Mouse (Mus musculus): ENCODE measurements around the gene Atp5mpl. TPM values are rescaled to one million over a fixed set of nuclear protein-coding genes. Genes with fewer than 3 reads are reported as not detected.

Gene Atp5mpl
- polyA plus RNA-seq, 1 experiment: 20.5 TPM

DNA sequence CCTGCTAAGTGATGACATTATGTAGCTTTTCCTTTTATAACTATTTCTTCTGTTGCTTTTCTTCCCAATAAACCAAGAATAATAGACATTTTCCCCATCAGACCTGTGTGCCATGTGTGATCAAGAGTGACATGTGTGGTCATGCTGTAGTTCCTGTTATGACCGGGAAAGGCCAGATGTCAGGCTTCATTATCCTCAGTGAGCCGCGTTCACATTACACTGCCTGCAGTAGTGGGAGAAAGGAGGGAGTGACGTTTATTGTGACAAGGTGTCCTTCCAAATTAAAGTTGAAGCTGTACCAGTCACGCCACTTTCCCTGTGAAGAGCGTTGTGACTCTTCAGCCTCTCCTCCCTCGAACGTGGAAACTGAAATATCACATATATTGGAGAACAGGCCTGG is 15.1 kb upstream of the Atp5mpl start:
- 64% methylated on average over 8 of the region's 8 CpGs for WGBS

GRCm38 (mm10) chr12:111980887-111981367 is 14.2 kb upstream of the Atp5mpl start, which contains the start of gene Rd3l:
TSS of gene Rd3l (minus strand) at chr12:111981317.
- TF ChIP-seq CTCF (IDR thresholded peaks at IDR 0.05; ENCODE audit: insufficient read depth, low read length) (no peak), POLR2A (IDR thresholded peaks at IDR 0.05; ENCODE audit: borderline replicate concordance, extremely low read depth, low read depth, low read length) (no peak)
- no peak within 1 kb of the TSS for H3K4me3 ChIP-seq (replicated peaks; ENCODE audit: extremely low read depth, low read depth, low read length)
- no peaks in the 10 kb centered on the region for H3K4me1 ChIP-seq (ENCODE audit: control insufficient read depth, insufficient read depth, low read length)
- DNase-seq: no peak
- 54% methylated on average over 6 of the region's 6 CpGs for WGBS

More for the DNA sequence above, 15.1 kb upstream of the Atp5mpl start:
- no peak for TF ChIP-seq CTCF (IDR thresholded peaks at IDR 0.05; ENCODE audit: insufficient read depth, low read length)
- no peak for TF ChIP-seq POLR2A (IDR thresholded peaks at IDR 0.05; ENCODE audit: borderline replicate concordance, extremely low read depth, low read depth, low read length)
- Histone ChIP-seq H3K4me1 (ENCODE audit: control insufficient read depth, insufficient read depth, low read length) (no peaks in the 10 kb centered on the region), H3K4me3 (replicated peaks; ENCODE audit: extremely low read depth, low read depth, low read length) (no peak overlapping the region)
- DNase-seq: no peak

- 55% methylated on average over 6 of the region's 6 CpGs for WGBS
- TF ChIP-seq POLR2A (IDR thresholded peaks at IDR 0.05; ENCODE audit: borderline replicate concordance, extremely low read depth, low read depth, low read length): no peak
- no peak for TF ChIP-seq CTCF (IDR thresholded peaks at IDR 0.05; ENCODE audit: insufficient read depth, low read length)
- H3K4me1 ChIP-seq (ENCODE audit: control insufficient read depth, insufficient read depth, low read length): no peaks in the 10 kb centered on the region
Observed at GRCm38 (mm10) chr12:111978274-111978673, 11.5 kb upstream of the Atp5mpl start.

GRCm38 (mm10) chr12:111977138-111977537 is 10.4 kb upstream of the Atp5mpl start:
- 26% methylated on average over 6 of the region's 6 CpGs for WGBS
- Histone ChIP-seq H3K4me3 (replicated peaks; ENCODE audit: extremely low read depth, low read depth, low read length) (no peak overlapping the region), H3K4me1 (ENCODE audit: control insufficient read depth, insufficient read depth, low read length) (no peaks in the 10 kb centered on the region)
- no peak for TF ChIP-seq POLR2A (IDR thresholded peaks at IDR 0.05; ENCODE audit: borderline replicate concordance, extremely low read depth, low read depth, low read length)
- TF ChIP-seq CTCF (IDR thresholded peaks at IDR 0.05; ENCODE audit: insufficient read depth, low read length): no peak
- DNase-seq: no peak

More at GRCm38 (mm10) chr12:111978274-111978673, 11.5 kb upstream of the Atp5mpl start:
- H3K4me3 ChIP-seq (replicated peaks; ENCODE audit: extremely low read depth, low read depth, low read length): no peak overlapping the region
- DNase-seq: no peak

DNA sequence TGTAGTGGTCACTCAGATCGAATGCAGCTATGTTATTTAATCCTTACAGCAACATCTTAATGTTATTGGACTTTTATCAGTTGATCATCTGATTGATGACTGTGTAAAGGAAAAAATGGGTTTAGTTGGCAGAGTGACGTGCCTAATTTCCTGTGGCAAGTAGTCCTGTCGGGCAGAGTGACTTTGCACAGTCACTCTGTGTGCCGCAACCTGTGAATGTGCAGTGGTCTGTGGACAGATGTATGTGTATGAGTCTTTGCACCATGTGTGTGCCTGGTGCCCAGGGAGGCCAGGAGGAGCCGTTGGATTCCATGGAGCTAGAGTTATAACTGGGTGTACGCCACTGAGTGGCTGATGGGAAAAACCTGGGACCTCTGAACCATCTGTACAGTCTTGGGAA is 7.8 kb upstream of the Atp5mpl start:
- Histone ChIP-seq H3K4me3 (replicated peaks; ENCODE audit: extremely low read depth, low read depth, low read length) (no peak overlapping the region), H3K4me1 (ENCODE audit: control insufficient read depth, insufficient read depth, low read length) (no peaks in the 10 kb centered on the region)
- TF ChIP-seq CTCF (IDR thresholded peaks at IDR 0.05; ENCODE audit: insufficient read depth, low read length) (no peak), POLR2A (IDR thresholded peaks at IDR 0.05; ENCODE audit: borderline replicate concordance, extremely low read depth, low read depth, low read length) (no peak)
- no peak for DNase-seq
- WGBS: 59% methylated on average over 6 of the region's 6 CpGs

DNA sequence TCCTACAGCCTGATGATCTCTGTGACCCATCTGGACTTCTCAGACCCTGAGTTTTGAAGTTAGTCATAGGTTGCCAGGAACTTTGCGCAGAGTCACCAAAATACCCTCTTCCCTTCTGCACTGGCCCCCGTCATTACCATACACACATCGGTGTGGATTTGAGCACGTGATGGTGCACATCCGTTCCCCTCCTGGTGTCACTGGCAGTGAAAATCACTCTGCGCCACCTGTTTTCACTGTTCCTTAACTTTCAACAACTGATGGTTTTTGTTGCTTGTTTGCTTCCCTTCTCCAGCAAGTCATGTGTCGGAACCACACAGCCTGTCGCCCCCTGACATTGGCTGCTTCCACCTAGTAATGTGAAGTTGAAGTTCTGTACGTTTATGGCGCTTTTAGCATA is 5.7 kb upstream of the Atp5mpl start:
- 90% methylated on average over 10 of the region's 10 CpGs for WGBS
- no peak for DNase-seq
- TF ChIP-seq CTCF (IDR thresholded peaks at IDR 0.05; ENCODE audit: insufficient read depth, low read length) (no peak), POLR2A (IDR thresholded peaks at IDR 0.05; ENCODE audit: borderline replicate concordance, extremely low read depth, low read depth, low read length) (no peak)
- no peak overlapping the region for H3K4me3 ChIP-seq (replicated peaks; ENCODE audit: extremely low read depth, low read depth, low read length)
- no peaks in the 10 kb centered on the region for H3K4me1 ChIP-seq (ENCODE audit: control insufficient read depth, insufficient read depth, low read length)

- no peak for TF ChIP-seq POLR2A (IDR thresholded peaks at IDR 0.05; ENCODE audit: borderline replicate concordance, extremely low read depth, low read depth, low read length)
- no peak for TF ChIP-seq CTCF (IDR thresholded peaks at IDR 0.05; ENCODE audit: insufficient read depth, low read length)
- no peak for DNase-seq
- Histone ChIP-seq H3K4me3 (replicated peaks; ENCODE audit: extremely low read depth, low read depth, low read length) (no peak within 1 kb of the TSS), H3K4me1 (ENCODE audit: control insufficient read depth, insufficient read depth, low read length) (peaks cover under 1% of the 10 kb centered on the region)
- WGBS: 79% methylated on average over 18 of the region's 18 CpGs
Observed at GRCm38 (mm10) chr12:111971231-111971686, 4.5 kb upstream of the Atp5mpl start, which contains the start of gene Tdrd9. TSS of gene Tdrd9 (plus strand) at chr12:111971559.

GRCm38 (mm10) chr12:111970085-111970484 is 3.3 kb upstream of the Atp5mpl start:
- WGBS: 69% methylated on average over 4 of the region's 4 CpGs
- Histone ChIP-seq H3K4me3 (replicated peaks; ENCODE audit: extremely low read depth, low read depth, low read length) (no peak overlapping the region), H3K4me1 (ENCODE audit: control insufficient read depth, insufficient read depth, low read length) (peaks cover 7% of the 10 kb centered on the region)
- no peak for DNase-seq
- TF ChIP-seq POLR2A (IDR thresholded peaks at IDR 0.05; ENCODE audit: borderline replicate concordance, extremely low read depth, low read depth, low read length): no peak
- no peak for TF ChIP-seq CTCF (IDR thresholded peaks at IDR 0.05; ENCODE audit: insufficient read depth, low read length)

DNA sequence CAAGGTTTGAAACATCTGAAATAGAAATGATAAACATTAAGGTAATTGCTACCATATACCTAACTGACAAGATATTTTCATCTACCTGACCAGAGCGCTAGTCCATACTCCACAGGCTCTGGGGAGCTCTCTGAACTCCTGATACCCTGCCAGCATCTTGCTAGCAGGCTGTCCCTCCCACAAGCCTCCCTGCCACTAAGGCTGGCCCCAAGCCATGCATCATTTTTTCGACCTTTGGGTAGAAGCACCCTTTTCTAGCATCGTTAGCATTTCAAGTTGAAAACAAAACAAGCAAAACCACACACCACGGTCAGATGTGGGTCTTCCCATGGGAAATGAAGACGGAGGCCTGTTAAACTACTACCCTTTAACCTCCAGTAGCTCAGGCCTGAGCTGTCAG is 3.4 kb downstream of the Atp5mpl start:
- DNase-seq: no peak
- peaks cover 7% of the 10 kb centered on the region for H3K4me1 ChIP-seq (ENCODE audit: control insufficient read depth, insufficient read depth, low read length)
- H3K4me3 ChIP-seq (replicated peaks; ENCODE audit: extremely low read depth, low read depth, low read length): no peak overlapping the region
- no peak for TF ChIP-seq POLR2A (IDR thresholded peaks at IDR 0.05; ENCODE audit: borderline replicate concordance, extremely low read depth, low read depth, low read length)
- TF ChIP-seq CTCF (IDR thresholded peaks at IDR 0.05; ENCODE audit: insufficient read depth, low read length): no peak
- 84% methylated on average over 5 of the region's 5 CpGs for WGBS

- 35% methylated on average over 9 of the region's 9 CpGs for WGBS
- H3K4me3 ChIP-seq (replicated peaks; ENCODE audit: extremely low read depth, low read depth, low read length): no peak overlapping the region
- peak; percentile 79 for TF ChIP-seq CTCF (IDR thresholded peaks at IDR 0.05; ENCODE audit: insufficient read depth, low read length)
- no peak for TF ChIP-seq POLR2A (IDR thresholded peaks at IDR 0.05; ENCODE audit: borderline replicate concordance, extremely low read depth, low read depth, low read length)
- no peaks in the 10 kb centered on the region for H3K4me1 ChIP-seq (ENCODE audit: control insufficient read depth, insufficient read depth, low read length)
- peak; percentile 77 for DNase-seq
Observed at GRCm38 (mm10) chr12:111958101-111958865, 8.5 kb downstream of the Atp5mpl start.

Measured in lung, adult 2 months (tissue).